Mouse (Mus musculus) MEL-GATA-1-ER (cell line): Measurements from ENCODE around the gene Tcl1b4.

Source experiments
- DNase-seq: peaks from one replicate; pipeline ENCODE4 v3.0.0-alpha.2; 2012; ENCODE audit warnings: low read depth; ENCODE audit errors: extremely low read depth

Tcl1b4 gene

GRCm38 (mm10) chr12:105239060-105239459 lies 37.3 kb downstream of the Tcl1b4 start:
- no peak for DNase-seq

GRCm38 (mm10) chr12:105248763-105249233 lies 47.0 kb downstream of the Tcl1b4 start:
- DNase-seq: no peak

- DNase-seq: no peak
Measured at GRCm38 (mm10) chr12:105253796-105254195, 52.0 kb downstream of the Tcl1b4 start.
